Mouse (Mus musculus) adrenal gland, adult (tissue): ENCODE results near the gene Dnaic1.

ENCODE experiments used
- DNase-seq, 2 experiments: peaks; one replicate each; pipeline ENCODE4 v3.0.0; 2022 to 2023; ENCODE audit warnings: low spot score in 1 of 2; ENCODE audit not compliant: inconsistent age in 2 of 2

Gene Dnaic1

DNA sequence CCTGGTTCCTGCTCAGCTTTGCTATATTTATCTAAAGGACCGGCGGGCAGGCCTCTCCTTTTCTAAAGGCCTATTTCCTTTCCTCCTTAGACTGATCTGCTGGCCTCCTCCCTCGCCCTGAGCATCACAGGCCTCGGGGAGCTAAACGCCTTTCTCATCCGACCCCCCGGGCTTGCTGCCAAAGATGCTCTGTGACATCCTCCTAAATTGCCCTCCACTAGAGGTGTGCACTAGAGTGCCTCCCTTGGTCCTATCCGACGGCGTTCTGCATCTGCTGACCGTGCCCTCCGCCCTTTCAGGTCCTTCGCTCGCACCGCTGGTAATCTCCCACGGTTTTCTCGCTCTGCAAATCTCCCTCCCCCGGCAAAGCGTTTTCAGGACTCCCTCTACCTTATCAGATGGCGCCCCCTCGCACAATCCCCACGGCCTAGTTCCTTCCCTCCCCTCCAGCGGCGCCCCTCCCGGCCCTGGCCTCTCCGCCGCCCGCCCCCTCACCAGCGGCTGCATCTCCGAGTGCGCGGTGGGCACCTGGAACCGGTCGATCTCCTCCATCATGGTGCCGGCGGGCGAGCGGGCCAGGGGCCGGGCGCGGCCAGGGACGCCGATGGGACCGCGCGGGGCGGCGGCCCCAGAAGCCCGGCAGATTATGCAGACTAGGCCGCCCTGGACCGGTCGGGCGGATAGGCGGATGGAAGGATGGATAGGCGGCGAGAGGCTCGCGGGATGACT, 729 bp upstream of the Dnaic1 start:
- DNase-seq: peak in 1 of 2 experiments; percentile 56

DNA sequence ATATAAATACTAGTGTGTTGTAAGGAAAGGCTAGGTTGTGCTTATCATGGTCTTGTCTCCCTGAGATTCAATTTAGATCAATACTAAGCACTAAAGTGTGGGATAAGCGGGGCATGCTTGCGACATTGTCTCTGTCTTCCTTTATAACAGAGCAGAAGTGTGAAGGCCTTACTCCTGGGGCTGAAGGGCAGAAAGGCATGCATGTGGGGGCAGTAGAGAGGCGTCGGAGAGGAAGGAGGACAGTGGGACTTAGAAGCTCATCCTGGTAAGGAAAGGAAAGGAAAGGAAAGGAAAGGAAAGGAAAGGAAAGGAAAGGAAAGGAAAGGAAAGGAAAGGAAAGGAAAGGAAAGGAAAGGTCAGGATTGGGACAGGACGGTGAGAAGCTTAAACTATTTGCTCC, 1.9 kb downstream of the Dnaic1 start:
- no peak for DNase-seq

DNA sequence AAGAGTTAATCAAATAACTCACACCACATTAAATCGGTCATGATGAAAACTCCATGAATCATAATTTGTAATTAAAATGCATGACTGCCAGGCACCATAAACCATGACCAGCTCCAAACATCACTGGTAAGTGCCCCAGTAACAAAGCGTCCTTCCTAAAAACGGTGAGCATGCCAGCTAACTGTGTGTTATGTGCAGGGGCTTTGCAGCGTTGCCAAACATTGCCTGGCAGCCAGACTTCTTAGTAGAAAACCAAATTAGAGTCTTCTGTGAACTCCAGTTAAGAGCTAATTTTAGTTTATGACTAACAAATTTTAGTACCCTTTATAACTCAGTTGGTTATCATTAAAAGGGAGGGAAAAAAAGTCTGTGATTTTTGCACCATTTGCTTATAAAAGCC, 3.9 kb downstream of the Dnaic1 start:
- no peak for DNase-seq

DNA sequence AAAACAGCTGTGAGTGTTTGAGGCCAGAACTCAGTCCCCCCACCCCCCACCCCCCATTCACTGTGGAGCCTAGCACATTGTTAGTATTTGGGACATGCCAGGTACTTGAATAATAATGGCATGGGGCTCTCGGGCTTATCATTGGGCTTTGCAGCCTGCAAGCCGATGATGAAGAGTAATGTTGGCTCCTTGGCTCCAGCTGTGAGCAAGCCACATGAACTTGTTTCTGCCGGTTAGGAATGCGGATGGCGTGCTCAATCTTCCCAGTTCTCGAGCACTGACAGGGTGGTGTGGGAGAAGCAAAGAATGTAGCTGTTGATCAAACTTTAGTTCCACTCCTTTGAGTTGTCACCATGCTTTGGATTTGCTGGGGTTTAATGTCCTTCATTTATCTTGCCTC, 6.3 kb downstream of the Dnaic1 start:
- DNase-seq: no peak

DNA sequence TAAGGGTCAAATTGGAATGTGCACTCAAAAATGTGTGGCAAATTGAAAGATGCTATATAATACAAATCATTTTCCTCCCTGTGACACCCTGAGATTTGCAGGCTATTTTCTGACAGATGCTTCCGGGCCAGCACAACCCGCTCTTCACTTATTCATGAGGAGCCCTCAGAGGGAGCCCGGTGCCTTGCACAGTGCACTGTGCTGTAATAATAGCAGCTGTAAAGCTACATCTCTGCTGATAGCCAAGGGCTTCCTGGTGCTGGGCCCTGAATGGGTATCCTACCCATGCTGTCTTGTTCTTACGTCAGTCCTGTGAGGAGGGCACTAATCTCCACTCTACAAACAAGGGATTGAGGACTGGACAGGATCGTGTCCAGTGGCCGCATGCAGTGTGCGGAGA, 13.8 kb downstream of the Dnaic1 start:
- DNase-seq: peak in 1 of 2 experiments; percentile 28

DNA sequence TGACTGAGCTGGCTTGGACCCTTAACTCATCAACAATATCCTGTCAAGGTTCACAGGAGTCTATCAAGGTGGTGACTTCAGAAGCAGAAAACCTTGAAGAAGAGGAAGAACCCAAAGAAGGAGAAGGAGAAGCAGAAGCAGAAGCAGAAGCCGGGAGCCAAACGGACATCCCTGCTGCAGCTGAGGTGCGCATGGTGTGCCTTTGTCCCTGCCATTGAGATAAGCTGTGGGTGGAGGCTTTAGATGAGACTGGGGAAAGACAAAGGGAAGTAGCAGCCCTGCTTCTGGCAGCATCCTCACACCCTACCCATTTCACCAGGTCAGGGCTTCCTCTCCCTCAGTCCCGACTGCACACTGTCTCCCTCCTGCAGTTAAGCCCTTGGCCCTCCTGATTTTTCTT, 33.2 kb downstream of the Dnaic1 start:
- DNase-seq: no peak

DNA sequence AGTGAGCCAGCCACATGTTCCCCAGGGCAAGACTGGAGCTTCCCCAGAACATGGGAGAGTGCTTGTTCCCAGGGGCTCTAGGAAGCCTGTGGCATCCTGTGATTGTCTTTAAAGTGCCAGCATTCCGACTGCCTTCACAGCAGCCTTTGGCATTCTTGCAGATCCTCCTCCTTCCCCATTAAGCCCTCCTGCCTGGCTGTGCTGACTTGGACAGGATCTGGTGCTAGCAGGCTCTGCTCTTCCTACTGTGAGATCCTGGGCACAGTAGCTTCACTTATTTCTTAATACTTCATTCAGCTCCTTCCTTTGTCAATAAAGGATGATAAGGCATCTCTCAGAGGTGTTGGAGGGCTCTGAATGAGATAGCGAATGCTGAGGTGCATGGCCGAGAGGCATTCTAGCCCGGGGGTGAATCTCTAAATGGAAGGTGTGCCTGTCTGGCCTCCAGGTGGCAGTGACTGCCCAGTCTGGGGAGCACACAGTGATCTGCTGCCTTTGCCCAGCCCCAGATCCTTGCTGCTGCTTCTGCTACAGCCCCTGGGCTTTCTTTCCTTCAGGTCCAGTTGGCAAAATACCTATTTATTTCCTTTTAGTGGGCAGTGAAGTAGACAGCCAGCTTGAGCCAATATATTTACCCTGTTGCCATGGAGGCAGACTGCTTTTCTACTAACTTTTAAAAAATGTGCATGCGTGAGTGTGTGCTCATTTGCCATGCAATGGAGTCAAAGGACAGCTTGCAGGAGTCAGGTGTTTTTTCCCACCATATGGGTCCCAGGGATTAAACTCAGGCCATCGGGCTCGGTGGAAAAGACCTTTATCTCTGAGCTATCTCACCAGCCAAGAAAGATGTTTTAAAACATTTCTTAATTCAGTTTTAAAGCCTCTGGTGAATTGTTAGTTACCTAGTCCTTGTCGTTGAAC, 35.2 kb downstream of the Dnaic1 start:
- DNase-seq: peak in 1 of 2 experiments; percentile 44

DNA sequence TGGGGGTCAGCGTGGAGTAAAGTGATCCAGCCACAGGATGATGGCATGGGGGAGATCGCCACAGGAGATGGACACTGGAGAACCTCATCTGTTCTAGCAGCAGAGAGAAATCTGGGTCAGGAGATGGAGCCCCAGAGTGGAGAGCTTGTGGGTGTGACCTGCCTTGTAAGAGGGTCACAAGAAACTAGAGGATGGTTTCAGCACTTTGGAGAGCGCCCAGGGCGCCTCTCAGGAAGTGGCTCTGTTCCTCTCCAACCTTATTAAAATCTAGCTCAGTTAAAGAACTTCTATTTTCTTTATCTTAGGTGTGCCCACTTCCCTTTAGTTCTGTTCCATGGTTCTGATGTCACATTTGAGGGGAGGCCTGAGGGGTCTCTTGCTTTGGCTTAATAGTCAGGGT, 37.2 kb downstream of the Dnaic1 start:
- peak; percentile 47 to 78 for DNase-seq

DNA sequence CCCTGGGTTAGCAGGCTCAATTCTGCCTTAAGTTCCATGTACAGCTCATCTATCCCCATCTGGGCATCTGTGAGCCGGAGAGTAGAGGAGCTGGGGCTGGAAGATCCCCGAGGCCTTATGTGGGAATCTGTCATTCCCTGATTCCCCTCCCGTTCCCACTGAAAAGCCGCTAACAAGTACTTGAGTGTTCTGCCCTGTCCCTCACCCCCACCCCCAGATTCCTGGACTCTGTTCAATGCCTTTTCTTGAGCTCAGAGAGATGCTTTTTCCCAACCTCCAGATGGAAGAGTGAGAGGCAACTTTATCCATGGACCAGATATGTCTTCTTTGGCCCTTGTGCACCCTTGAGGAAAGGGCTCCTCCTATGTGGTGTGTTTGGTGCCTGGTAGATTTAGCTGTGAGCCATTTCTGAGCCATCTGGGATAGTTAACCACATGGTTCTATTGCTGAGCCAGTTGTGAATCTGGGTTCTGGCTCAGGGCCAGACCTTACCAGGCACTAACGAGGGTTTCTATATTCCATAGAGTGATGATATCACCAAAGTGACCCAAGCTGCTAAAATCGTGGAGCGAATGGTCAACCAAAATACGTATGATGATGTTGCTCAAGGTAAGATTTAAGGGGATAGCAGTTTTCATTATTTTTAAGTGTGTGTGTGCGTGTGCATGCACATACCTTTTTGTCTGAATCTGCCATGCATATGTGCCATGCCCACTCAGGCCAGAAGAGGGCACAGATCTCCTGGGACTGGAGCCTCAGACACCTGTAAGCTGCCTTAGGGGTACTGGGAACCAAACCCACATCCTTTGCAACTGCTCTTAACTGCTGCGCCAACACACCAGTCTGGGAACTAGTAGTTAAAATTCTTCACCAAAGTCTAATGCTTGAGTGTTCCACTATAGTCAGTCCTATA, 40.4 kb downstream of the Dnaic1 start:
- DNase-seq: no peak

DNA sequence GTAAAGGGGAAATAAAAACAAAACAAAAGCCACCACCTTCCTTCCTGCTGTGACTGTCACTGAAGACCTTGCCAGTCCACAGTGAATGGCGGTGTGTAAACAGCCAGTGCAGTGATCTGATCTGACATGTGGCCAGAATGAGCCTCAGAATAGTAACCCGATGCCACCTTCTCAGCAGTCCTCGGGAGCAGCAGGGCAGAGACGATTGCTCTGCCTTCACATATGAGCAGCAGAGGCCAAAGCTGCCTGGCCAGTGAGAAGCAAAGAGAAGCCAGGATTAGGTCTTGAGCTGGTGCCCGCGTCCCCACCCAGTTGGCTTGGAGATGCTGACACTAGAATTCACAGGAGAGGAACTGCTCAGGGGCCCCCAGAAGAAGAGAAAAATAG, 41.0 kb downstream of the Dnaic1 start:
- DNase-seq: no peak

DNA sequence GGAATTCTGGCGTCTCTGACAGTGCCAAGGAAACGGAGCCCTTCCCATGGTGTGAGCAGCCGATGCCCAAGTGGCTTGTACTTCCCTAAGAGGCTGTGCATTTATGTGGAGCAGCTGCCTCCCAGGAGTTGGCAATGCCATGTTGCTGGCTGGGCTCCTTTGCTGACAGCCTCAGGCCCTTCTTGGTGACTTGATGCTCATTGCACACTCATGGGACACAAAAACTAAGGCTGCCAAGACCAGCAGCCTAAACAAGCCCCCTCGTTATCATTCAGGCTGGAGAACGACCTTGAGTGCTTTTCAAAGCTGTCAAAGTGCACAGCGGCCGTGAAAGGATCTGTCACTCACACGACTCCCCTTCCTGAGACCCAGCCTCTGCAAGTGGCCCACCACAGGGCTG, 42.6 kb downstream of the Dnaic1 start:
- DNase-seq: no peak

DNA sequence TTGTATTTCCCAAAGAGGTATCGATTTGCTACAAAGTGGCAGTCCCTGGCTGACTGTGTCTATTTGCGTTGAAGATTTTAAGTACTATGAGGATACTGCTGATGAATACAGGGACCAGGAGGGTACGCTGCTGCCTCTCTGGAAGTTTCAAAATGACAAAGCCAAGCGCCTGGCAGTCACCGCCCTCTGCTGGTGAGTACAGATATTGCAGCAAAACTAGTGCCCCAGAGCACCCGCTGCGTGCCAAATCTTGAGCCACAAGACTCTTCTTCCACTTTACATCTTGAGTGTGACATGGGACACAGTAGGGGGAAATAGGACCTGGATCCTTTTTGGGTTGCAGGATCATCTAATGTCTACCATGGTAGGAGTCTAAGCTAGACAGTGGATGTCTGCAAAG, 44.6 kb downstream of the Dnaic1 start:
- DNase-seq: peak; percentile 73 to 92

DNA sequence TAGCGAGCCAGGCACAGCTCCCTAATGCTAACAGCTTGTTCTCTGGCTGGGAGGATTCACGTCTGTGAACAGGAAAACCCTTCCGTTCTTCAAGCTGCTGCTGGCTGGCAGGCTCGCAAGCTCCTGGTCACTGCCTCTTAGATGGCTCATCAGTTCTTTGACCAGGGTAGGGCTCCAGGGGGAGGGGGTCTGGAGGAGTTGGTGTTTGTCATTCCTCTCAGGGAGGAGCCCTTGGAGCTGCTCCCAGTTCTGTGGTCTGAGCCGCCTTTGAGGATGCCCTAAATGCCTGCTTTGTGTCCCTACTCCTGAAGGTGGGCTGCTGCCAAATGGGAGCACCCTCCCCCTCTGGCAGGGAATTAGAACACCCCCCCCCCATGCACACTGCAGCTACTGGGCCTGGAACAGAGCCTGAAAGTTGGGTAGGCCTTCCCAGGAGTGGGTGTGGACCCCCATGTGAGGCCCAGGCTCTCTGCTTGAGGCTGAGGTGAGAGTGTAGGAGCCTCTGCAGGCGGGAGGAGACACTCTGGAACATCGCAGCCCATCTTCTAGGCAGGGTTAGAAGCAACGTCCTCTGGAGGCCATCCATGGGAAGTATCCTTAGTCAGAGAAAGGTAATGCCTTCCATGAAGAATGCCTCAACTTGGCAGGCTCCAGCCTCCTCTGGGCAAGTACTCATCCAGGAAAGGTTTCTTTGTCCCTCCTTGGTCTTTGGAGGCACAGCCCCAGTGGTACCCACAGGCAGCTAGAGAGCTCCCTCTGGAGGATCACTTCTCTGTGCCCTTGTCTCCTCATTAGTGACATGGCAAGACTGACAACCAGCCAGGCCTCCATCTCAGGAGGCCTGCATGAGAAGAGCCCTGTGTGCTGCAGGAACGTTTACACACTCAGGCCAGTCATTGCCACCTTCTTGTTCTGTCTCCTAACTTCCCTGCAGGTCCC, 46.4 kb downstream of the Dnaic1 start:
- DNase-seq: peak in 1 of 2 experiments; percentile 42

DNA sequence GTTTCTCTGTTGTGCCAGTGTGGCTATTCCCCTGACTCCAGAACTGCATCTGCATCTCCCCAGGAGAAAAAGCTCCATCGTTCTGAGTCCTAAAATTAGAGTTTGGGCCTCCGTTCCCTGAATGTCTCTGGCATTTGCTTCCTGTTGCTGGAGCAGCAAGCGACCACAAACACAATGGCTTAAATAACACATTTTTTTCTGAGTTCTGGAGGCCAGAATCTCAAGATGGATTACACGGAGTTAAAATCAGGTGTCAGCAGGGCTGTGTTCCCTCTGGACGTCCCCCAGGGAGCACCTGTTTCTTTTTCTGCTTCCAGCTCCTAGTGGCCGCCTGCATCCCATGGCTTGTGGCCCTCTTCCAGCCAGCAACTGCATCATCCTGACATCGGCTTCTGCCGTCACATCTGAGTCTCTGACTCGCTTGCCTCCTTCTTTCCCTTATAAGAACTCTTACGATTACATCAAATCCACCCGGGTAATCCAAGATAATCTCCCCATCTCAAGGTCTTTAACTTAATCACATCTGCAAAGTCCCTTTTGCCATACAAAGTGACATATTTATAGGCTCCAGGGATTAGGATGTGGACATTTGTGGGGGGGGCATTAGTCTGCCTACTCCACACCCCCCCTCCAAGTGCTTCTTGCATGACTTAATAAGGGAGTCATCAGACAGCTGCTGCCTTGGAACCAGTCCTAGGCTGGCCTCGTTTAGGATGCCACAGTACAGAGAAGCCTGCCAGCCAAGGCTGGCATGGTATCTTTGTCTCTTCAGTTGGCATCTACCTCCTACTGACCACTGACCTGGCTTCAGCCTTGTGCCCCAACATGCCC, 49.6 kb downstream of the Dnaic1 start:
- DNase-seq: peak in 1 of 2 experiments; percentile 40

DNA sequence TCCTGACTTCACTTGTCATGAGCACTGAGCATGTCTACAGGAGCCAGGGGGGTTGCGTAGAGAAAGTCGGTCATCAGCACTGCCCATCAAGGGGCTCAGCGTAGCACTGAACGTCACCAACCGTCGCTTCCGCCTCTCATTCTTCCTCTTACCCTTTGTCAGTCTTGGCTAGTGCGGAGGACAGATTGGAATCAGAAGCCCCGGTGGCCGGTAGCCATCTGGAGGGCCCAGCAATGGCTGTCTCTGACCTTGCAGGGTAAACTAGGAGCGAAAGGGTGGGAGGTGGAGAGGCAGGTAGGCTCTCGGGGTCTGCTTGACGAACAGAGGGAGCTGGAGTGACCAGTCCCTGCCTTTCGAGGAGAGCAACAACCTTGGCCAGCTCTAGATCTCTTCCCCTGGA, 52.5 kb downstream of the Dnaic1 start:
- DNase-seq: no peak

DNA sequence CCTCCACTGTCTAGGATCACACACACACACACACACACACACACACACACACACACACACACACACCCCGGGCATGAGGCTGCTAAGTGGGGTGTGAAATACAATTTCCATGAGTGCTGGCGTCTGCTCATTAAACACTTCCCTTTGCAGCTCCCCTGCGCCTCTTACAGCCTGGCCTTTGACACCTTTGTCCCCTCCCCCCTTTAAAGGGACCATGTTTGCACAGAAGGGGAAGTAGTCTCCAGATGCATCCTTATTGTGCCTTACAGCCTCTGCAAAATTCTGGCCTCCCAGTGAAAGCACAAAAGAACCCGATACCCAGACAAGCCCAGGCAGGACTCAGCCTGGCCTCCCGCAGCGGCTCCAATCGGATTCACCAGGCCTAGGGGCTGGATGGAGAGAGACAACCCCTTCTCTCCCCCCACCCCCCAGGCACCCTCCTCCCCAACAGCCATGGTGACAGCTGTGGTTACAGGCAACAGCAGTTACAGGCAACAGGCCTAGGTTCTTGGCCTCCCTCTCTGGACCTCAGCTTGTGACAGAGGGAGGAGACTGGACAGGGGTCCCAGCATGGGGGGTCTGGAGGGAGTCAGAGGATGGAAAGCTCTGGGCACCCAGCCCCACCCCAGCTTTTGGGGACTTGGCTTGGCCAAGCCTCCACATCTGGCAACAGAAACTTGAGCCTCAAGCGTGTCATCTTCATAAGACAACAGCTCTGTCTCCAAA, 58.8 kb downstream of the Dnaic1 start:
- DNase-seq: no peak

DNA sequence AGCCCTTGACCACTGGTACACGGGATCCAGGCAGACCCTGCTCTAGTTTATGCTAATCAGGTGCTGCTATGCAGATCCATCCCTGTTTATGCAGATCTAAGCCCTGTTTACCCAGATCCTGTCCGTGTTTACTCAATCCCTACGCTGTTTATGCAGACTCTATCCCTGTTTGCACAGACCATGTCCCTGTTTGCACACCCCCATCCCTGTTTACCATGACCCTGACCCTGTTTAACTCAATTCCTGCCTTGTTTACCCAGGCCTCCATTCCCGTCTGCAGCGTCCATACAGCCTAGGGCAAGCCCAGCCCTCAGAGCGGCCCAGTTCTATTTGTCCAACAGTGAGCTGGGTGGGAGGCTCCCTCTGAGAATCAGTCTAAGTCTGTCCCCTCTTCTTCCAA, 60.6 kb downstream of the Dnaic1 start:
- no peak for DNase-seq

DNA sequence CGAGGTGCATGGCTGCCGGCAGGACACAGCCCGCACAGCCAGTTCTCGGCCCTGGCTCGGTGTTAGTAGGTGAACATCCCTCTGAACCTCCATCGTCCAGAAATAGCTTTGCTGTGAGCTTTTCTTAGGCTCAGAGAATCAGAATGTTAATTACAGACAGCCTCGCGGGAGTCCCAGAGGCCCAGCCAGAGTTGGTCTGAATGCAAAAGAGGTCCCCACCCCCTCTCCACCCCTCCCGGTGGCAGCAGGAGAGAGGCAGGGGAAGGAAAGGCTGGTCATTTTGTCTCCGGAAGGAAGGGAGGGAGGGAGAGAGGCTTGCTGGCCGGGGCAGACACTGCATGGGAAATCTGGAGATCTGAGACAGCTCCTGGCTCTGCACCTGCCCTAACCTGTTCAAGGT, 61.8 kb downstream of the Dnaic1 start:
- DNase-seq: peak in 1 of 2 experiments; percentile 61

DNA sequence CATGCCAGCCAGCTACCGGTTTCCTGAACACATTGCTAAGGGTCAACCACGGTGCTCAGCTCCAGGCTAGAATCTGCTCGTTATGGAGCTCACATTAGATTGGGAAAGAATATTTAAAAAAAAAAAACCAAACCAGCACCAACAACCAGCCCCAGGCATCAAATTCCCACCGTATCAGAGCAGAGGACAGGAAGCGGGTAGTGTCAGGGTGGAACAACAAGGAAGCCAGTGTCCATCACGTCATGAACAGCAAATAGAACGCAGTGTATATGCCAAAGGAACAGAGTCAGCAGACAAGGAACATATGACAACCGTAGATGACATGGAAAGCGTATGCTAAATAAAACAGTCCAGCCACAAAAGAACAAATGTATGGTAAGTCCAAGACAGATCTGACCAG, 63.4 kb downstream of the Dnaic1 start:
- DNase-seq: no peak
